Mouse (Mus musculus) adipocyte (in vitro differentiated cells): ENCODE measurements around the gene Nsl1.

Source experiments
- DNase-seq: peaks from one replicate; pipeline ENCODE4 v3.0.0-alpha.2; 2016; ENCODE audit warnings: low spot score

The Nsl1 gene

DNA sequence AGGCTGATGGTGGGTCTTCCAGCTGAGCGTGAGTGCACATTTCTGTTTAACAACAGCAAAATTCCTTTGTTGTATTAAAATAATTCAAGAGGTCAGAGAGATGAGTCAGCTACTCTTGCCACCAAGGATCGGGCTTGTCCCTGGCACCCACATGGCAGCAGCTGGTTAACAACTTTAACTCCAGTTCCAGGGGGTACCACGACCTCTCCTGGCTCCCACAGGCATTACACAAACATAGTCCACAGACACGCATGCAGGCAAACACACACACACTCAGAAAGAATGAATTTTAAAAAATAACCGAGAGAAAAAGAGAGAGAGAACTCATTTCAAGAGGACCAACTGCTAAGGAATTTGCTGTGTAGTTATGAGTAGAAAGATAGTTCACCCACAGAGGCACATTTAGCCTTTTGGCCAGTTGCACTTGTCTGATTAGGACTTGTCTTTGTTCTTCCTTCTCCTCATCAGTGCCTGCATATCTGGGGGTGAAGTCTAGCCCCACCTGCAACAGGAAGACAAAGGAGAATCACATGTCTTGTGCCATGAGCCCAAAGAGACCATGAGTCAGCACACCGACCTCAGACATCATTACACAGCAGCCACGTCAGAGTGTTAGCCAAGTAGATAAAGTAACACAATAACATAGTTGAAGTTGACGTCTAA, 7.8 kb upstream of the Nsl1 start:
- no peak for DNase-seq

DNA sequence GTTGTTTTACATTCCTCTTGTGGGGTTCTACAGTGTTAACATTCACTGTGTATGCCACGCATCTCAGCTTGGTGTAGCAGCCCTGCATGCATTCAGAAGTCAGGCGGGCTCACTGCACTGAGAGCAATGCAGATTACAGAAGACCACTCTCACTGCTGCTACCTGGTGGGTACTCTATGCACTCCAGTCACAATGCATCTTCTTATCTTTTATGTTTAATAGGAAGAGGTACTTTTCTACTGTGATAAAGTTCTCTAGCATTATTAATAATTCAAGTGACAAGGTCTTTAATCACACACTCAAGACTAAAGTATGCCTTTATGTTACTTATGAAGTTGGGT, 7.3 kb upstream of the Nsl1 start:
- no peak for DNase-seq

DNA sequence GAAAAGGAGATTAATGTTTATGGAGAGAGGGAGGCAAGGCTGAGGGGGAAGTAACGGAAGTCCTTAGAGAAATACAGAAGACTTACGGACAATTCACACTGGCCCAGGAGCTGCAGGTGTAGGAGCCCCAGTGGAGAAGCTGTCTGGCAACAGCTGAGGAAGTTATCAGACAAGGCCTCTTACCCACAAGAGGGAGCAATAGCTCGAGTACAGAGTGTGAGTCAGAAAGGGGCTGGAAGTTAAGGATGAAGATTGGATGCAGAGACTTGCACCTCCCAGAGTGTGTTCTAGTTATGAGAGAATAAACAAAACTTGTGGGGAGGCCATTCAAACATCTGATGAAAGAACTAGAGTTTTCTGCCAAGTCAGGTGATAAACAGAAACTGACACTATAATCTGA, 5.4 kb upstream of the Nsl1 start:
- no peak for DNase-seq

DNA sequence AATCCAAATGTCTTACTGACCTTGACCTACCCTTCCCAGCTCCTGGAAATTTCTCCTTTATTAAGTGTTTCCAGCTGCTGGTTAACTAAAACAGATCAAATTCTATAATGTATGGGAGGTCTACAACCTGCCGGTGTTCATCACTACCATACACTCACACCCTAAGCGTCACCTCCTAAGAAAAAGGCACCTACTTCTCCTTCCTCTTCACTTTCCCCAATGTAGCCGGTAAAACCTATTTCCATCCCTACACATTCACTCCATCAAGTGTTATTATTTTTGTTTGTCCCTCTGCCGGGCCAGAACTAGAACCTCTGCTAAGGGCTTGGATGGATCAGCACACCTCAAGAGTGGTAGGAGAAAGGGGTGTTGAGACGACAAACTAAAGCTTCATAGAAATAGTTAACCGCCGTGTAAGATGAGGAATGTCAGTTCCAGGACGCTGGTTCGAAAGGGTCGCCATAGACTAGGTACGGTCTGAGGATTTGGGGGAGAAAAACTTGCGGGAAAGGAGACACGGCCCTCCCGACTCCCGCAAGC, 501 bp upstream of the Nsl1 start:
- DNase-seq: no peak

DNA sequence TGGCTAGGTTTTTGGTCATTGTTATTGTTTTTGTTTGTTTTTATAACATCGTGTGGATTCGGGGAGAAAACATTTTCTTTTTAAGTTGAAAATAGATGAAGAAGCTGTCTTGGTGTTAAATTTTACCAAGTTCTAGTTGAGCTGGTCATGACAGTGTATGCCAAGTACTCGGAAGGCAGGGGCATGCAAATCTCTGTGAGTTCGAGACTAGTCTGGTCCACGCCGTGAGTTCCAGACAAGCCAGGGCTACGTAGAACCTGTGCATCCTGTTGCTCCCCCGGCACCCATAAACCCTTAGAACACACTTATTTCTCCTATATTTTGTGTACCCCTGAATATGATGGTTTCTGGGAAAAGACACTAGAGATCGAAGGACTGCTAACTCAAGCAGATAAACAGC, 888 bp downstream of the Nsl1 start:
- no peak for DNase-seq

DNA sequence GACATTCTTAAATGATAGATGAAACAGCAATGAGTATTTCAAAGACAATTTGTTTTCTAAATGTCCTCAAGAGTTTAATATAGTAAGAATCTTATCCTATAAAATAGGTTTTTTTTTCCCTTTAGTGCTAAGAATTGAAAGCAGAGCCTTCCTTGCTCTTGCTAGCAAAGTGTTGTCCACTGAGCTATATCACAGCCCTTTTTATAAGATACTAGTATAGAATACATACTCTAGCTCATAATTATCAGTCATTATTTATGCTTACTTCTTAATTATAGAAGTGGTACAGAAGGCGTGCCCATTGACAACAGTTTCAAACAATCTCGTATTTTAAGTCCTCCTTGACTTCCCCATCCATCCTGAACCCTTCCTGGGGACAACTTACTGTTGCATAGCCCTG, 1.7 kb downstream of the Nsl1 start:
- DNase-seq: no peak

DNA sequence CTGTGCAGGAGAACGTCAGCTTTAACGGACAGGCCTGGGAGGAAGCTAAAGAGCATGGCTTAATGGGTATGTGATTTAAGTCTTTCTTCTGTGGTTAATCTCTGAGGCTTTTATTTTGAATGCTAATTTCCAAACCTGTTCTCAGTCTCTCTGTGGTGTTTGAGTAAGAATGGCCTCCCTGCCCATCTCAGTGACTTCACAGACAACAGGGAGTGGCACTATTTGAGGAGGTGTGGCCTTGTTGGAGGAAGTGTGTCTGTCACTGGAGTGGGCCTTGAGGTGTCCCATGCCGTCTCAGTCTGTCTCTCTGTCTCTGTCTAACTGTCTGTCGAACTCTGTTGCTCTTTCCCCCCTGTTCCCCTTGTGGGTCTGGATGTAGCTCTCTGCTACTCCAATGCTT, 2.4 kb downstream of the Nsl1 start:
- DNase-seq: no peak

DNA sequence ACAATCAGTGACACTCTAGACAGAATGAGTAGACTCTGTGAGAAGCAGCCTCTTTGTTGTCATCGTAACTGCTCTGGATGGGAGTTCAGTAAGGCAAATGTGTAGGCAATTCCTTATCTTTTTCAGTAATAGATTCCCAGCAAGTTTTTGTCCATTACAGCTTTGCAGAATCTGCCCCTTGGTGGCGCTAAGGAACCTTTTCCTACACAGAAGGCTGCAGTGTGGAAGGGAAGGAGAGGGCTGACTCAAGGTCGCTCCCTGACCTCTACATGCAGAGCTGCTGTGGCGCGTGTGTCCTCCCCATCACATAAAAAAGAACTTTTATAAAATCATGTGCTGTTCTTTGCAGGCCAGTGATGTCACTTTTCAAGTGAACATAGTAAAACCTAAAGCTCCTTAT, 5.6 kb downstream of the Nsl1 start:
- DNase-seq: no peak

DNA sequence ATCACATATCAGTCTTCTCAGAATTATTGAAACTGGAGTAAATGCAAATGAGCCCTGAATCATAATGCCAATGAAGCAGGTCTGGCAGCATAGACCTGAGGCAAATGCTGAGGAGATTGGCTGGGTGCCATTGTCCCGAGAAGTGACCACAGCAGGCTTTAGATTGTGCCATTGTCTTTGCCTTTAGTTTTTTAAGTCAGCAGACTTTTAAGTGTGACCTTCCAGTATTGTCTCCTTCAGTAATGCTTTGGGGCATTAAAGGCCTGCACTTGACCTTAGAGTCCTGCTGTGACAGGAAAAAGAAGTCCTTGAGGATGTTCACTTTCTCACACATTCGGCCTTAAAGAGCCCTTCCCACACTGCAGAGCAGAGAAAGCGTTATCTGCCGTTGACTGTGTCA, 7.4 kb downstream of the Nsl1 start:
- DNase-seq: no peak

DNA sequence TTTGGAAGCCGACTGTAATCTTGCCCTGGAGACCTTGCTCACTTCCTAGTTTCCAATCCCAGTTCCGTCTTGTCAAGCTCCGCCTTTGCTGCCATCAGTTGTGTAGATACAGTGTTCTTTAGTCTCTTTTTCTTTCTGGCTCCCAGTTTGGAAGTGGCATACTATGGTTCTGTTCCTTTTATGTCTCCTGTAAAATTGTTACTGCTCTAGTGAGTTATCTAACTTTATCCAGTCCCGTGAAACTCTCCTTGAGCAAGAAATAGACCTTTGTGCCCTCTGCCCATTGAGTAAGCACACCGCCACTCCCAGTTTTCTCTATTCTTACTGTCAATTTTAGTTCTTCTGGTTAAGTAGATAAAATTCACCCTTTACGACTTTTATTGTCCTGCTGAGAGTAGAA, 8.8 kb downstream of the Nsl1 start:
- DNase-seq: no peak

DNA sequence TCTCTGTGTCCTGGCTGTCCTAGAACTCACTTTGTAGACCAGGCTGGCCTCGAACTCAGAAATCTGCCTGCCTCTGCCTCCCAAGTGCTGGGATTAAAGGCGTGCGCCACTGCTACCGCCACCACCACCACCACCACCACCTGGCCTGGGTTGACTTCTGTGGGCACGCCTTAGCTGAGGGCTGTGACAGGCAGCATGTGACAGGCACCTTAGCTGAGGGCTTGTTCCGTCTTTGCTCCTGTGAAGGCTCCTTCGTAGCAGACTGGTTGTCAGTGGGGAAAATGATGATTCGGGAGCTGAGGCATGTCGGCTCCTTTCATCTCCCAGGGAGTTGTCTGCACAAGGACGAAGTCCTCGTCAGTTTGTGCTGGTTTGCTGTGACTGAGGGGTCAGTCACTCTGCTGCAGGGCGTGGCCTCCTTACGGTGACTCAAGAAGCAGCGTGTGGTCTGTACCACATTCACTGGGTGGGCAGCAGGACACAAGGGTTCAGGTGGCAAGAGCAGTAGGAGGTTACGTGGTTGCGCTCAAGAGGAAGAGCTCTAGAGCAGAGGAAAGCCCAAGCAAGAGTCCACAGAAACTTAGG, 9.6 kb downstream of the Nsl1 start:
- no peak for DNase-seq

DNA sequence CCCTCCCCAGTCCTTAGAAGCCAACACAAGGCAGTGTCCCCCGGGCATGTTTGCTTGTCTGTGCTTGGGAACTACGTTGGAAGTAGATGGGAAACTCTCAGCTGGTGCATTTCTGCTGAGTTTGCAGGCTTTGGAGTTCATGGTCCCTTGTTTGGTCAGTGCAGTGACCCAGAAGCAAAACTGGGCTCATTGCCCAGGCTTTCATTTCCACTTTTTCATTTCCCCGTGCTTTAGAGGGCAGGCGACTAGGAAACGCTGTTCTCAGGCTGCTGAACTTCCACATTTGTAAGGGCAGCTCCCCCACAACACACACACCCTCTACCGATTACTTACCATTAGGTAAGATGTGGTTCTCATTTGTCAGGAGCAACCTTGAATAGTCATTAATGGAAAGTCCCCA, 10.2 kb downstream of the Nsl1 start:
- DNase-seq: peak; percentile 31

DNA sequence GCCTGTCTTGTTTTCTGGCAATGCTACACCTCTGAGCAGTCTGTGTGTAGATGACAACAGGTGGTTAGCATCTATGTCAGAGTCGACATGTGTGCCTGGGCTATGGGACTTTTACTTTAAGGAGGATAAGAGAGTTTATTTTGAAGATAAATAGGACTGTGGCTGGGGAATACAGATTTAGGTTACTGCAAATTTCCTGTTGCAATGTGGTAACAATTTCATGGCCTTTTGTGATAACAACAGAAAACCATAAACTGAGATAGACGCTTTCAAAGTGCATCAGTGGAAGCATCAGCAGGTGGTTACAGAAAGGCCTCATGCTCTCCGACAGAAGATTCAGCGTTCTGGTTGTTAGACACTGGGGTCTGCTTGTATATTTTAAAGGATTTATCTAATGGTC, 10.7 kb downstream of the Nsl1 start:
- DNase-seq: no peak

DNA sequence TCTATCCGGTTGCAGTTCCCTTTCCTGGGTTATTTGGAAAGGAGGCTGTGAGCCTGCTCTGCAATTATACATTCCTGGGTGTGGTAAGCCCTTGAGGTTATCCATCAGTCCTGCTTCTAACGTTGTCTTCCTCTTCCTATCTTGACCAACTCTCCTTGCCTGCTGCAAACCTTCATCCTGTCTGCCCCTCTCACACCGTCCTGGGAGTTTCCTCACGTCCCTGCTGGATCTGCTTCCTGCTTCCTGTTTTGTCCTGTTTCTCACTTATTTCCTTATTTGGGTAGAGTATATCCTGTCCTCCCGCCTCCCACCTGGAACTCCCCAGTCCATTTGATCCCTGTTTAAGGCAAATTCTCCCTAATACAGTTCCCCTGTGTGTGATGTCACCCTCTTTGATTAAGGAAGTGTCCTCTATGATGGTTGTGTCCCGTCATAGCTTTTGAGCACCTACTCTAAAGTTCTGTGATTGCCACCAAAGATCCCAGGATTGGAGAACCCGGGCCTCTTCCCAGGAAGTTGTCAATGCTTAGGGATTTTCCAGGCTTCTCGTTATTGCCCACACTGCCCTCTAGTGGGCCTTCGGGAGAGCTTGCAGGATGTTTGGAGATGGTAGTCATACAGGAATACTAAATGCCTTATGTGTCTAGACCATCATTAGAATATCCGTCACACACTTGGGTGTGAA, 12.5 kb downstream of the Nsl1 start:
- peak; percentile 83 for DNase-seq

DNA sequence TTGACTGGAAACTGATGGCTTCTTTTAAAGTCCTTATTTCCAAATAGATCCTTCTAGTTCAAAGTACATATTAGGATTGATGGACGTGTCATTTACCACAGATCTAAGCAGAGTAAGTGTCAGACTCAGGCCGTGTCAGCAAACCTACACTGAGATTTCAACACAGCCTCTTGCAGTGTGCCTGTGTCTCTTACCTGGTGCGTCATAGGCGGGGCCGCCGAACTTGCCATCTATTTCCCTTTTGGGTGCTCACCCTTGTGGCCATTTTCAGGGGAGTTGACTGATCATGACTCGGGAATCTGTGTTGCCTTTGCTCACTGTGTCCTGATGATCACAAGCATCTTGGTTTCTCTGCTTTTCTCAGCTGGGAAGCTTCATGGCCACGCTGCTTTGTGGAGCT, 20.4 kb downstream of the Nsl1 start:
- no peak for DNase-seq

DNA sequence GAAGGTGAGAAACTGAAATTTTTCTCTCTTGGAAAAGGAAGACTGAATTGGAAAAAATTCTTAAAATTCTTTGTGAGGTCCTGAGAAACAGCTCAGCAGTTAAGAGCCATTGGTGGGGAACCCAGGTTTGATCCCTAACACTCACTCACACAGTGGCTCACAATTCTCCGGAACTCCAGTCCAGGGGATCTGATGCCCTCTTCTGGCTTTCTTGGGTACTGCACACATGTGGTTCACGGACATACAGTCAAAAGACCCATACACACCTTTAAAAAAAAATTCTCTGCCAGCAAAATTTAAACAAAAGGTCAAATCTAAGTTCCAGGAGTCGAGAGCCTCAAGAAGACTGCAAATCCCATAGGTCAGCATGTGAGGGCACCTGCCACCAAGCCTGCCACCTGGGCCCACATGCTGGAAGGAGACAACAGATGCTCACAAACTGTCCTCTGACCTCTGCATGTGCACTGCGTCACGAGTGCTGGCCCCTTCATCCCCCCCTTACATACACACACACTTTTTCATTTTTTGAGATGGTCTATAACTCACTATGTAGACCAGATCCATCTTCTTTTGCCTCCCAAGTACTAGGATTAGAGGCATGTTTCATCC, 22.2 kb downstream of the Nsl1 start:
- DNase-seq: no peak

DNA sequence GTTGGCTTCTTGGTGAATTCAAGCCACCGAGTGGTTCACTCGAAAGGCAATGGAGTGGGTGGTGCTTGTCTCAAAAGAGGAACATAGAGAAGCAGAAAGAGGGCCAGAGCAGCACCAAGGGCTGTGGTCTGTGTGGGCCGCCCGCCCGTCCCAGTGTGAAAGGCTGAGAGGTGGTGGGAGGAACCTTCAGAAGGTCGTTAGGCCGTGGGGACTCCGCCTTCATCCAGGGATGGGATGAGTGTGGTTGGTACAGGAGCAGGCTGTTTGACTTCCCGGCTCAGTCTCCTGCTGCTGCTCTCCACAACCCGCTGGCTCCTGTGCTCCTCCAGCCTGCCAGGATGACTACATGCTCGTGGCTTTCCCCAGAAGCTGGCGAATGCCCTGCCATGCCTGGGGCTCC, 22.8 kb downstream of the Nsl1 start:
- DNase-seq: no peak

DNA sequence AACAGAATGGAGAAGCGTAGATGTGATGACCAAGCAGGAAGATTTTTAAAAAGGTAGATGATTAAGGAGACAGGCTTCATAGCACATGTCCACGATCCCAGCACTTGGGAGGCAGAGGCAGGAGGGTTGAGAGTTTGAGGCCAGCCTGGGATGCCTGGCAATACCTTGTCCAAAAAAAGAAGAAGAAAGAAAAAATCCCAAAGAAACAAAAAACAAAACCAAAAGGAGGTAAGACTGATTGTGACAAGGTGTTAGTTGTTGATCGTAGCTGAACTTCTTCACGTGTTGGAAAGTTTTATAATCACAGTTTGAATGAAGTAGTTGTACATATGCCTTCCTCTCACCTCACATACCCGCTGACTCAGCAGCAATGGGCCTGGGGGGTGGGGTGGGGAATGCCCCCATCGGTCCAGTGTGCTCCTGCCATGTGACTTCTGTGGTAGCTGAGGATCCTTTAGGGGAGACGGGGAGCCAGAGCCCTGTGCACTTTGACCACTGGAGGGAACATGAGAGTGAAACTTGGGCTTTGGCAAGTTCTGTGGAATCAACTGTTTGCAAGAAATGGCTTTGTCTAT, 23.6 kb downstream of the Nsl1 start:
- no peak for DNase-seq

DNA sequence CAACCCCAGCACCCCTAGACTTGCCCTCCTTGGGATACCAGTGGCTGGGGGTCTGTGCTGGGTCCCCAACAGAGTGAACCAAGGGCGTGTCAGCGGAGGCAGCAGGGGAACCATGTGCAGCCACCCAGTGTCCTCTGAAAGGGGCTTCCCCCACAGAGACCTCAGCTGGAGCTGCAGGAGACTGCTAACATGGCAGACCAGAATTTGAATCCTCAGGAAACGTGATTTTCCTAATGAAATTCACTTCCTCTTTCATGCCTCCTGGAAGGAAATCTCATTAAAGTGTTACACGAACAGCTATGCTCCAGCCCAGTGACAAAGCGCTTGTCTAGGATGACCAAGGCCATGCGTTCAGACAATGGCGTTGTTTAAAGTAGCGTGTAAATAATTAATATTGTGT, 24.1 kb downstream of the Nsl1 start:
- no peak for DNase-seq

DNA sequence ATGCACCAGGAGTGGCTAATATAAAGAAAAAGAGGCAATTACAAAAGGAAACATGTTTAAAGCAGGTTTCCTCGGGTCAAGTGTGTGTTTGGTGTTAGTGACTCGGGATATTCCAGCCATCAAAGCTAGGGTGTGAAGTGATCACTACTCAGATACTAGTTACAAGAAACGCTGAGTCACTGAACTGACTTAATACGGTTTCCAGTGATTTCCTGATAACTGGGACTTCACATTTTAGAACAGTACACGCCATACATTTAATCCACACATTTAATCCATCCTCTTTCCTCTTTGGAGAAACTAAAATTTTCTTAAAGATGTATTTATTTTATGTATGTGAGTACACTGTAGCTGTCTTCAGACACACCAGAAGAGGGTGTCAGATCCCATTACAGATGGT, 25.1 kb downstream of the Nsl1 start:
- no peak for DNase-seq

DNA sequence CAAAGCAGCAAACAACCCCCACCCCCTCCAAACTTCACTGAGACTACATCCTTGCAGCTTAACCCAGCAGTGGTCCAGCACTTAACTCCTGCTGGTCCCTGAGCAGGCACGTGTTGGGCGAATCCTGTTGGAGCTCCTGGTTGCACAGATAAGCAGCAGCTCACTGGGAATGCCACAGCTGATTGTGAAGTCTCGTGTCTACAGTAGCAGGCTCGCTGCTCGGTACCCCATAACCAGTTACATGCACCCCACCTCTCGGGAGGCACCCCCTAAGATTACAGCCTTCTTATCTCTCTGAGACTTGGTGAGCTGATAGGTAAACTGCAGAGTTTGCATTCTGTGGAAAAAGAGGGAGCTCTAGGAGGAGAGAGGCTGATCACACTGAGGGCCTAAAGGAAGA, 26.5 kb downstream of the Nsl1 start:
- DNase-seq: no peak

DNA sequence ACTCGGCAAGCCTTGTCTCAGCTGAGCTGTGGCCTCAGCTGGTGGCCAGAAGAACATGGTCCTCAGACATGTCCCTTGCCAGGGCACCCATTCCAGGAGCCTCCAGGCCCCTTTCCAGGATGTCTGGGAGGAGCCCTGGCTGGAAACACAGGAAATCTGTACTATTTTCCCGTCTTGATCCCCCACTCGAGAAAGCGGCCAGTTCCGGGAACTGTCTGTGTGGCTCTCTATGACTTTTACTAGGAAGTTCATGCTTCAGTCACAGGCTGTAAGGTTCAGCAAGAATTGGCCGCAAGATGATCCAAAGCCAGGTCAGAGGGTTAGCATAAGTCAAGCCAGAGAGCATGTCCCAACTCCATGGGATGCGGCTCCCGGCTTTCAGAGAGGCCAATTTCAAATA, 29.2 kb downstream of the Nsl1 start:
- peak; percentile 11 for DNase-seq

DNA sequence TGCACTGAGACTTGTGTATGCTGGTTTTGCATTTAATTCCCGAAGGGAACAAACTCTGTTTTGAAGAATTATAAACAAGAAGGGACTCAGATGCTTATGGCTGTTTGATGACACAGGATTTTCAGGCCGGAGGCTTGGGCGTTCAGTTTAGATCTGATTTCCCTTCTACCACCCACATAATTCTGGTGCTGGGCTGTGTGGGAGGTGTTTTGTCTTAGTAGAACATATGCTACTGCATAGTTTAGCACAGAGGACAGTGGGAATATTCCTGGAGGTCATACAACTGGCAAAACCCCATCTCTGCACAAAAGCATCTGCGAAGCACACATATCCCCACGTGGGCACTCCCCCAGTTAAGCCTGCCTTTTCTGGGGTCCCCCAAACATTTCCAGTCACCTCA, 30.8 kb downstream of the Nsl1 start:
- DNase-seq: no peak
